Mouse (Mus musculus): ENCODE measurements around the gene Elavl1.
"Not testable (repeated sequence)": the region's sequence is repeated elsewhere in the genome, so short reads cannot be mapped to it uniquely, and the experiment has no call there.

Elavl1 gene

DNA sequence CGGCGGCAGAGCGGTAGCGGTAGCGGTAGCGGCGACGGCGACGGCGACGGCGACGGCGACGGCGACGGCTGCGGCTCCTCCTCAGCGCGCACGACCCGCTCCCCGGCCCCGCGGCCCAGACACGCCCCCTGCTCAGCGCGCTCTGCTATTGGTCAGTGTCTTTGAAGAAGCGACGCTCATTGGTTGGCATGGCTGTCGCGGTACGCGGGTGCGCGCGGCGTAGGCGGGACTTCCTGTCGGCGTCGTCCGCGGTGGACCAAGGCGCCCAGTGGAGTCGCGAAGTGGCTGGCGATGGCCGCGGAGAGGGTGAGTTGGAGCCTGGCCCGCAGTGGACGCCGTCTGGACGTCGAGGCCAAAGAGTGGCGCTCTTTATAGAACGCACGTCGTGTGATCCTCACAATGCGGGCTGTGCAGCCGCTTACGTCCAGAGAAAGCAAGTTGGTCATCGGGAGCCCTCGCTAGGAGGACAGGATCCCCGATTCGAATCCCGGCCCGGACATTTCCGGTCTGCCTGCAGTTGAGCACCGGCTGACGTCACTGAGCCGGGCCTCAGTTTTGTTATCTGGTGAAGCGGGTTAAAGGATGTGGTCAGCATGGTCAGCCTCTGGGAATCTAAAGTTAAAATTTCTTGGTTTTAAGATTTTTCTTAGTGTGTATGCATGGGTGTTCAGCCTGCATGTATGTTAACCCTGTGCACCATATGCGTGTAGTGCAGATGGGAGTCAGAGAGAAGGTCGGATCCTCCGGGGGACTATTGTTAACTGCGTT lies at the start of gene Elavl1, which contains the start of gene Ccl25:
Elavl1 (minus strand) TSS at position 431 of the 768 bp plus-strand sequence.
Ccl25 (plus strand) TSS at position 228 of the 768 bp plus-strand sequence.
- DNase-seq (ENCODE audit: low read depth, low spot score) = peak; percentile 94

- no peak for DNase-seq (ENCODE audit: low read depth, low spot score)
Observed at GRCm38 (mm10) chr8:4372657-4373056, 47.4 kb upstream of the Elavl1 start.

- peak; percentile 19 for DNase-seq (ENCODE audit: low read depth, low spot score)
Observed at GRCm38 (mm10) chr8:4370078-4370477, 44.9 kb upstream of the Elavl1 start.

GRCm38 (mm10) chr8:4368470-4368869 lies 43.3 kb upstream of the Elavl1 start:
- DNase-seq (ENCODE audit: low read depth, low spot score) = no peak

DNA sequence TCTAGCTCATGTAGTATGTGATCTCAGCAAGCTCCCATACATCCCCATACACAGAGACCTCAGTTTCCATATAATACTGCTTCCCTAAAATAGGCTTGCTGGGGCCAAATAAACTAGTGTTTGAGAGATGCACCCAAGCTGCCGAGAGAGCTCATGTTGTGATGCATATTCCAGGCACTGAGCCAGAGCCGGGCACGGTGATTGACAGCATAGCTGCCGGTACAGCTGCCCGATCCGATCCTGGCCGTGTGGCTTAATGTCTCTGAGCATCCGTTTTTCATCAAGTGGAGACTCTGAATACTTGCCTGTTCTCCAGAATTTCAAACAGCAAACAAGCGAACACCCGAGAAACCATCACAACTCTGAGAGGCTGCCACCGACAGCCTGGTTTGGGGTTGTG lies 42.6 kb upstream of the Elavl1 start:
- no peak for DNase-seq (ENCODE audit: low read depth, low spot score)

GRCm38 (mm10) chr8:4366189-4366588 lies 41.0 kb upstream of the Elavl1 start:
- DNase-seq (ENCODE audit: low read depth, low spot score) = no peak

GRCm38 (mm10) chr8:4360922-4361321 lies 35.7 kb upstream of the Elavl1 start:
- DNase-seq (ENCODE audit: low read depth, low spot score) = no peak

- DNase-seq (ENCODE audit: low read depth, low spot score) = no peak
Observed at GRCm38 (mm10) chr8:4359362-4359761, 34.1 kb upstream of the Elavl1 start.

- no peak for DNase-seq (ENCODE audit: low read depth, low spot score)
Observed at GRCm38 (mm10) chr8:4355455-4355854, 30.2 kb upstream of the Elavl1 start.

- DNase-seq (ENCODE audit: low read depth, low spot score) = no peak
Observed at GRCm38 (mm10) chr8:4354516-4354915, 29.3 kb upstream of the Elavl1 start.

DNA sequence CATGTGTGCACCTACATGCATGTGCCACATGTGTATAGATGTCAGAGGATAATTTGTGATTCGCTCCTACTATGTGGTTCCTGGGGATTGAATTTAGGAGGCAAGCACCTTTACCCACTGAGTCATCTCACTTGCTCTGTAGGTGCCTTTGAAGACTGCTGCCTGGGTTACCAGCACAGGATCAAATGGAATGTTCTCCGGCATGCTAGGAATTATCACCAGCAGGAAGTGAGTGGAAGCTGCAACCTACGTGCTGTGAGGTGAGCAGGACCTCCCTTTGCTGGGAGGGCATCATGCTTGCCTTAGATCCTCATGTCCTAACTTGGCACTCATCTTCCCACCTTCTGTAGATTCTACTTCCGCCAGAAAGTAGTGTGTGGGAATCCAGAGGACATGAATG lies 28.5 kb upstream of the Elavl1 start:
- no peak for DNase-seq (ENCODE audit: low read depth, low spot score)

DNA sequence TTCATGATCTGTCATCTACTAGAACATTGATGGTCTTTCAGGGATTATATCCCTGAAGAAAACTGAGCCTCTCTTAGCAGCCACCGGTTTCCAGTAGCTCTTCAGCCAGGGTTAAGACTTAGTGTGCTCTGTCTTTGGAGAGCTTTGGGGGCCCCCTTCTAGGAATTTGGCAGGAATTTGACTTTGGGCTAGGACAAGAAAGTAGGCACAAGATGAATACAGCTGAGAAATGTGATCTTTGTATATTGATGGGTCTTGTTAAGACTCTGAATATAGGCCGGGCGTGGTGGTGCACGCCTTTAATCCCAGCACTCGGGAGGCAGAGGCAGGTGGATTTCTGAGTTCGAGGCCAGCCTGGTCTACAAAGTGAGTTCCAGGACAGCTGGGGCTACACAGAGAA lies 27.3 kb upstream of the Elavl1 start:
- not testable (repeated sequence) for DNase-seq (ENCODE audit: low read depth, low spot score)

GRCm38 (mm10) chr8:4350618-4351017 lies 25.4 kb upstream of the Elavl1 start:
- DNase-seq (ENCODE audit: low read depth, low spot score) = no peak

DNA sequence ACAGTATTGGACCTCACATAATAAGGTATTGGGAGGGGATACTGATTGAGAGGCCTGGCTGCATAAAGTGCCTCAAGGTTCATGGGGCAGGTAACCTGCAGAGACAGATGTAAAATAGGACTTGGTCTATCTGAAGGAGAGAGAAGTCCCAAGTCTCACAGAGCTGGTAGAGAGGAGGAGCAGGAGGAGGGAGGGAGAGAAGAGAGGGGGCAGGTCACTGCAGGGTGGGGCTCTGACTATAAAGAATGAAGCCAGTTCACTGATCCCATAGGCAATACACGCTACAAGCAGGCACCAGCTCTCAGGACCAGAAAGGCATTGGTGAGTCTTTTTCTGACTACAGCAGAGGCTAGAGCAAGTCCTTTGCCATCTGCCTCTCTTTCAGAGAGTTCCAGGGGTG lies 24.1 kb upstream of the Elavl1 start:
- no peak for DNase-seq (ENCODE audit: low read depth, low spot score)

DNA sequence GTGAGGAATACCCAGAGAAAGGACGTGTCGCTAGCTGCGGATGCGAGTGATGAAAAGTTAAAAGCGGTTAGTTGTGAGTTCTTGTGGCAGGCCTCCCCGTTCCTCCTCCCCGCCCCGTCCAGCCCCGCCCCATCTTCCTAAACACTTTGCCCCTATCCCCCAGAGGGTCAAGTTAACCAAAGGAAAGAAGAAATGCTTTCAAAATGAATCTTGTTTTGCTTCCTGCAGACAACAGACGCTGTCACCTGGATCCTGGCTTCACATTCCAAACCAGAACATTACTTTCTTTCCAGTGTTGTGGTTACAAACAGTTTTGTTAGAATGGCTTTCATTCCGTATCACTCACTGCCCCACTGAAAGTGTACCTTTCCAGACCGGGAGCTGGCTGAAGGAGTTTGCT lies 23.1 kb upstream of the Elavl1 start:
- DNase-seq (ENCODE audit: low read depth, low spot score) = no peak

- no peak for DNase-seq (ENCODE audit: low read depth, low spot score)
Observed at GRCm38 (mm10) chr8:4347661-4348060, 22.4 kb upstream of the Elavl1 start.

- DNase-seq (ENCODE audit: low read depth, low spot score) = no peak
Observed at GRCm38 (mm10) chr8:4340207-4340606, 15.0 kb upstream of the Elavl1 start.

DNA sequence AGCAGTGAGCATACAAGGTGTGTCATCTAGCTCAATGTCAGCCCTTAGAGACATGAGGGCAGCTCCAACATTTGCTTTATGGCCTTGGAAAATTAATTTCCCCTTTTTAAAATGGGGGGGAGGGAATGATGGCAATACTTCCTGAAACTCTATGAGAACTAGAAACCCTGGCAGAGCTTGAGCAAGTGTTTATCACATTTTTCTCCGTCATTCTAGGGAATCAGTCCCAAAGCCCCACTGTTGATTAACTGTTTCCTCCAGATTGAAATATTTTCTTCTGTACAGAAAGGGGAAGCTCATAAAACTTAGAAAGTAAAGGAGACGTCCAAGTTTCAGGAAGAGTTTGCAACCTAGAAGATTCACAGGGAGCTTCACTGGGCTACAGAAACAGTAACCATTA lies 10.5 kb upstream of the Elavl1 start:
- no peak for DNase-seq (ENCODE audit: low read depth, low spot score)

DNA sequence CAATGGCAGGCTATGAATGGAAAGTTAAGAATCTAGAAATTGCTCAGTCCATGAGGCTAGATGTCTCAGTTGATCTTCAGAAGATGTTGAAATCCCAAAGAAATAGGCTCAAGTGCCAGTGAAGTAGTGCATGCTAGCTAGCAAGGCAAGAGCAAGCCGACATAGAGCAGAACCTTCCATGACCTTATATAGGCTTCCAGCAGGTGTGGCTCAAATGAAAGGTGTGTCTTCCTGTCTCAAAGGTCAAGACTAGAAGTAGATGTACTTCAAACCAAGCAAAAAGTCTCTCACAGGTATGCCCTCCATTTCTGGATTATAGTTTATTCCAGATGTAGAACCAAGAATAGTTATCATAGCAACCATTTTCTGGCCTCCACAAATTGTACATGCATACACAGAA lies 8.8 kb upstream of the Elavl1 start:
- no peak for DNase-seq (ENCODE audit: low read depth, low spot score)

DNA sequence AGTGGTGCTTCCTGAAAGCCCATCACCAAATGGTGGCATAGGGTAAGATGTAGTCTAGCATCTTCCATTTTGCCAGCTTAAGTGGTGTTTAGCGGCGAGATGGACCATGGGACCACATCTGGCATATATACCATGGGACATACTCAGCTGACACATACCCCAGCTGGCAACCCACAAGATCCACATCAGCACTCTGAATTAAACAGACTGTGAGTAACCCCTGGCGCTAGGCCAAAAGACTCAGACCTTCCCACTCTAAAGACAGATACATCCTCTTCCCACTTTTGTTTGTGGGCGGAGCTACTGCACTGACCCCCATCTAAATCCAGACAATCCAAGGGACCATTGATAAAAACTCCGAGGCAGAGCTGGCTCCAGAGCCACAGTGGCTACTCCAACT lies 3.8 kb upstream of the Elavl1 start:
- DNase-seq (ENCODE audit: low read depth, low spot score) = no peak

DNA sequence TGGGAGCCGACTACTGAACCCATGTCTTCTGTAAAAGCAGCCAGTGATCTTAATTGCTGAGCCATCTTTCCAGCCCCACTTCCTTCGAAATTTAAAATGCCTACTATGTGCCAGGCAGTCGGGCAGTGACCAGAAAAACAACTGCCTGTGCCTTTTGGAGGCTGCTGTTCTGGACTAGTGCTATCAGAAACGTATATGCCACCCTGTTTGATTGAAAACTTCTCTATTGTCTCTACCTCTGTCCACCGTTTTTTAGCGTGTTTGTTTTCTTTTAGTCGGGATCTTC lies 481 bp upstream of the Elavl1 start:
- DNase-seq (ENCODE audit: low read depth, low spot score) = no peak

DNA sequence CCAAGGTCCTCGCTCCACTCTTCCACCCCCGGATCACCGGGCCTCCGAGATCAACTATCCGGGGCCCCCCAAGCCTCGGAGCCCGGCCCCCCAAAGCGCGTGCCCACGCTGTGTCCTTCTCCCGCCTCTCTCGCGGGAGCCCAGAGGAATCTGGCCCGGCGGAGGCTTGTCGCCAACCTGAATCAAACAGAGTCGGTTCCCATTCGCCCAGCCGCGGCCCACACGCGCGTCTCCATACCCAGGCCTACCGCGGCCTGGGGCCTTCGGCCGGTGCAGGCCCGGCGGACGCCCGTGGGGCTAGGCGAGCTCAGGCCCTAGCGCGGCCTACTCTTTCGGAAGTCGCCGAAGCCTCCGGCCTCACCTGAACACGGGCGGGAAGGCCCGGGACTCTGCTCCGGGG lies 688 bp downstream of the Elavl1 start:
- DNase-seq (ENCODE audit: low read depth, low spot score) = no peak

DNA sequence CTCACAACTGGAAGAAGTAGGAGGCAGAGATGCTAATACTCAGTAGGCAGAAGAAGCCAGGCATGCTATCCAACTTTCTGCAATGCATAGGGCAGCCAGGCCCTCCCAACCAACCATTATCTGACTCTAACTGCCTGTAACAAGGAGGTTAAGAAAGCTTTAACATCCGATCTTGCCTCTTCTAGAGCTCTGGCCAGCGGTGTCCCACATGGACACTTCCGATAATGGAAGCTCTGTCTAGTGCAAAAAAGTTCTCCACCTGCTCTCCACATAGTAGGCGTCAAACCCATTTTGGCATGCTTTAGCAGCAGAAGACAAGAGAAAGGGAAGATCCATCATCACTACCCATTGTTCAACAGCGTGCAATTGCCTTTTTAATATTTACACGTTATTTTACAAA lies 1.3 kb downstream of the Elavl1 start:
- DNase-seq (ENCODE audit: low read depth, low spot score) = no peak

GRCm38 (mm10) chr8:4322470-4322869 lies 2.7 kb downstream of the Elavl1 start:
- DNase-seq (ENCODE audit: low read depth, low spot score) = peak; percentile 80
